Mouse (Mus musculus) kidney, postnatal 14 days (tissue): ENCODE data around the gene Gm21093.
"Not testable (repeated sequence)": the region's sequence is repeated elsewhere in the genome, so short reads cannot be mapped to it uniquely, and the experiment has no call there.

ENCODE experiments used
- DNase-seq: peaks from one replicate; pipeline ENCODE4 v3.0.0; 2022; ENCODE audit warnings: mixed read lengths

Gene Gm21093

GRCm38 (mm10) chr4:42034626-42035025, at the start of gene Gm21093:
Gm21093 (minus strand) TSS chr4:42034726.
- not testable (repeated sequence) for DNase-seq
